Mouse (Mus musculus) embryonic facial prominence, embryonic 15.5 days (tissue): ENCODE data around the gene Wdr83. TPM values are rescaled to one million over a fixed set of nuclear protein-coding genes. Genes with fewer than 3 reads are reported as not detected.
A peak's percentile ranks its signal among the peaks of the same experiment; 100 is the strongest.

Source experiments
- ATAC-seq: fragments of 200-750 bp; cut with Nextera tagmentation; 2 replicates; pipeline ENCODE4 v1.8.0; 2017; ENCODE audit warnings: low read depth, moderate TSS enrichment; ENCODE audit not compliant: insufficient number of reproducible peaks, low FRiP score, low TSS enrichment
- H3K27ac ChIP-seq: fragments of 300-500 bp; sonication (generic); replicated peaks from 2 replicates; pipeline ENCODE4 v1.5.1; 2015; ENCODE audit warnings: mild to moderate bottlenecking, inconsistent platforms
- H3K27me3 ChIP-seq: fragments of 300-500 bp; sonication (generic); 2 replicates; pipeline ENCODE4 v1.6.1; 2015; ENCODE audit warnings: inconsistent platforms
- H3K36me3 ChIP-seq: fragments of 300-500 bp; sonication (generic); 2 replicates; pipeline ENCODE4 v1.6.1; 2015; ENCODE audit warnings: mild to moderate bottlenecking, inconsistent platforms
- H3K4me1 ChIP-seq: fragments of 300-500 bp; sonication (generic); 2 replicates; pipeline ENCODE4 v1.6.1; 2015; ENCODE audit warnings: inconsistent platforms
- H3K4me2 ChIP-seq: fragments of 300-500 bp; sonication (generic); replicated peaks from 2 replicates; pipeline ENCODE4 v1.6.1; 2015; ENCODE audit warnings: mild to moderate bottlenecking, inconsistent platforms
- H3K4me3 ChIP-seq: fragments of 300-500 bp; sonication (generic); replicated peaks from 2 replicates; pipeline ENCODE4 v1.5.1; 2015; ENCODE audit warnings: mild to moderate bottlenecking, inconsistent platforms
- H3K9ac ChIP-seq: fragments of 300-500 bp; sonication (generic); 2 replicates; pipeline ENCODE4 v1.6.1; 2015; ENCODE audit warnings: inconsistent platforms
- H3K9me3 ChIP-seq: fragments of 300-500 bp; sonication (generic); replicated peaks from 2 replicates; pipeline ENCODE4 v1.6.1; 2016; ENCODE audit warnings: inconsistent platforms
- WGBS: fragments of 180-500 bp; shearing (Covaris S2); methylation state at CpG from one replicate; pipeline ENCODE4 v1.1.7; 2015; 5-methylcytosine and 5-hydroxymethylcytosine counted together
- microRNA-seq: library from miRNA; unstranded; fragments of <30 nt; microRNA quantifications from one replicate; pipeline ENCODE4, GENCODE M21; 2016; ENCODE audit warnings: borderline number of aligned reads
- polyA plus RNA-seq: library from polyadenylated mRNA; unstranded; fragments of >200 nt; fragmentation: Nextera tagmentation; extraction: Ambion mirVana; gene quantifications from 2 replicates; pipeline ENCODE4 v1.2.1, GENCODE M21; 2015

The Wdr83 gene
- polyA plus RNA-seq, 1 experiment from 2014 or later = 43.7 TPM

DNA sequence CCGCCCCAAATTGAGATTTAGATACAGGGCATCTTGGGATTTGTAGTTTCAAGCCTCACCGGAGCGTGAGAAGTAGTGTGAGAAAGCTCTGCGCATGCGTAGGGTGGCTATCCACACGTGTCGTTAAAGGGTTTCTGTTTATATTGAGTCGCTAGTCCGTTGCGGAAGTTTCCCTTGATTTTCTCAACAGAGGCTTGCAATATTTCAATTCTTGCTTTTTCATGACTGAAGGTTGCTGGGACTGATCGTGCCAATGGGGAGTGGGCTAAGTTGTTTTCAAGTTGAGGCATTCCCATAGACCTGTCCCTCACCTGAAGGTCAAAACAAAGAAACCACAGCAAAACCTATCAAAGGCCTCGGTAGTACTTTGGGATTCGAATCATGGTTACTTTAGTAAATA is 46.3 kb downstream of the Wdr83 start:
- 3% methylated on average over 13 of the region's 13 CpGs for WGBS
- Histone ChIP-seq H3K4me3 (peak overlapping the region; percentile 82), H3K27me3 (no peaks in the 10 kb centered on the region), H3K36me3 (peaks cover 39% of the 10 kb centered on the region), H3K4me2 (peak overlapping the region; percentile 87), H3K9ac (0 out of 2 replicates have a peak overlapping the region, but pooled peaks have one; percentile 66), H3K27ac (peak overlapping the region; percentile 100), H3K4me1 (peaks cover 26% of the 10 kb centered on the region), H3K9me3 (no peaks in the 10 kb centered on the region)
- ATAC-seq = no peak

DNA sequence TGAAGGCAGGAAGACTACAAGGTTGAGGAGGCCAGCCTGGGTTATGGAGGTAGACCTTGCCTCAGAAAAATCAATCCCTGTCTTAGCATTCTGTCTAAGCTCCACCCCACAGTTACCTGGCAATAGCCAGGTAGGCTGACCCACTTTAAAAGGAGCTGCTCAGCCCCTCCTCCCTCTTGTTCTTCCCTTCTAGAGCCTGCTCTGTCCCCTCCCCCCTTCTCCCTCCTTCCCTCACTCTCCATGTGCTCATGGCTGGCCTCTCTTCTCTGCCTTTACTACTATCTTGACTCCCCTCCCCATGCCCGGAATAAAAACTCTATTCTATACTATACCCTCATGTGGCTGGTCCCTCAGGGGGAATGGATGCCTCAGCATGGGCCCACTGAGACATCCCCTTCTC is 47.2 kb downstream of the Wdr83 start:
- WGBS = 52% methylated on average over 1 of the region's 1 CpGs
- Histone ChIP-seq H3K27ac (0 out of 2 replicates have a peak overlapping the region, but pooled peaks have one; percentile 28), H3K9me3 (no peaks in the 10 kb centered on the region), H3K4me3 (no peak overlapping the region), H3K4me1 (peaks cover 27% of the 10 kb centered on the region), H3K9ac (no peak overlapping the region), H3K4me2 (no peak overlapping the region), H3K27me3 (no peaks in the 10 kb centered on the region), H3K36me3 (peaks cover 46% of the 10 kb centered on the region)
- ATAC-seq = no peak

DNA sequence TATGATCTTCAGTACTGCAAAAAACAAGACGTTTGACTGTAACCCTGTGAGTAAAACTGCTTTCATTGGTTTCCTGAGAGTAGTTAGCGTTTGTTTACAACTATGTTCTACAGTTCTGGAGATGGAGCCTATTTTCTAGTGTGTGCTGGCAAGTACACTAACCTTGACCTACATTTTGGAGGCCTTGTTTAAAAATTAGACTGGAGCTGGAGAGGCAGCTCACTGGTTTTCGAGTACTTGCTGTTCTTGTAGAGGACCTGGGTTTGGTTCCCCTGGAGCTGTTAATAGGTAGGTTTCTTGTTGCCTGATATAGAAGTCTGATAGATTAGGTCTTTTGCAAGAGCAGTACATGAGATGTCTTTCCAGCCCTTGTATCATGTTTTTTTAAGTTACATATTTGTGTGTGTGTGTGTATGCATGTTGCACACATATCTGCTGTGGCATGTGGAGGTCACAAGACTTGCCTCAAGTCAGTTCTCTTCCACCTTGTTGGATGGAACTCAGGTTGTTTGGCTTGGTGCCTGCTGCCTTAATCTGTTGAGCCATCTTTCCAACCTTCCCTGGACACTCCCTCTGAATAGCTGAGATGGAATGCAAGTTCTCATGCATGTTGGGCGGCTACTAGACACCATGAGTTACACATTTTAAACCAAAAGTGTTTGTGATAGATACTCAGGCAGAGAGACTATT is 48.3 kb downstream of the Wdr83 start:
- Histone ChIP-seq H3K36me3 (peaks cover 46% of the 10 kb centered on the region), H3K9me3 (no peaks in the 10 kb centered on the region), H3K9ac (no peak overlapping the region), H3K27ac (no peak overlapping the region), H3K4me1 (peaks cover 29% of the 10 kb centered on the region), H3K27me3 (no peaks in the 10 kb centered on the region), H3K4me3 (no peak overlapping the region), H3K4me2 (no peak overlapping the region)
- ATAC-seq = no peak
- 80% methylated on average over 4 of the region's 4 CpGs for WGBS

DNA sequence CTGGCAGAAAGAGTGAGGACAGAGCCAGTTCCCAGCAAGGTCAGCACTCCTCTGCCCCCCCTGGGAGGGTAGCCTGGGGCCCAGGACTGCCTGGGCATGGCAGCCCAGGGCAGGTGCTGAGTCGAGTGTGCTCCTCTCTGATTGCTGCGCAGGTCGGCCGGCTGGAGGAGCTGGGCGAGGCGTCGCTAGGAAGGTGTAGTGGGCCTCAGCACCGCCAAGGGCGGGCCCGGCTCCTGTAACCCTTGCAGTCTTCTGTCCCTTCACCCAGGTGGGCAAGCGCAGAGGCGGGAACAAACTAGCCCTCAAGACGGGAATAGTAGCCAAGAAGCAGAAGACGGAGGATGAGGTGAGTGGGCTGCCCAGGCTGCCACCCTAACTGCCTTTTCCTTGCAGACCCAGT is 51.8 kb downstream of the Wdr83 start:
- Histone ChIP-seq H3K4me1 (peaks cover 31% of the 10 kb centered on the region), H3K27ac (no peak overlapping the region), H3K9ac (no peak overlapping the region), H3K9me3 (no peaks in the 10 kb centered on the region), H3K4me2 (no peak overlapping the region), H3K4me3 (peak overlapping the region; percentile 98; the same call in 1 of the 2 replicates), H3K36me3 (peaks cover 46% of the 10 kb centered on the region), H3K27me3 (no peaks in the 10 kb centered on the region)
- ATAC-seq = no peak
- 85% methylated on average over 14 of the region's 14 CpGs for WGBS

DNA sequence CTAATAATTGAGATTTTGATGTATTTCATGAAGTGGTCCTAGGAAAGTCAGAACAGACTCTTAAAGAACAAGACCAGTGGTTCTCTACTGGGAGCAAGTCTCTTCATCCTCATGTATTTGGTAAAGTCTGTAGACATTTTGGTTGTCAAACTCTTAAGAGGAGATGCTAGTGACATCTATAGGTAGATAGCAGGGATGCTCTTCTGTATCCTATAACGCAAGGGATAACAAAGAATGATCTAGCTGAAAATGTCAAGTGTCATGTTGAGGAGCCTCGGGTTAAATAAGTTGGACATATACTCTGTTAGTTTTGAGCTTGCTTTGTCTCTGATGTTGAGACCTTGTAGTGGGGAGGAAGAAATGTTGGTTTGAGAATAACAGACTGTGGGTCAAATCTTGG is 53.2 kb downstream of the Wdr83 start:
- Histone ChIP-seq H3K36me3 (peaks cover 48% of the 10 kb centered on the region), H3K27me3 (no peaks in the 10 kb centered on the region), H3K4me1 (peaks cover 36% of the 10 kb centered on the region), H3K27ac (no peak overlapping the region), H3K9ac (peak overlapping the region; percentile 100), H3K4me3 (peak overlapping the region; percentile 98), H3K9me3 (no peaks in the 10 kb centered on the region), H3K4me2 (peak overlapping the region; percentile 88)
- WGBS = 19% methylated on average over 2 of the region's 2 CpGs
- no peak for ATAC-seq

DNA sequence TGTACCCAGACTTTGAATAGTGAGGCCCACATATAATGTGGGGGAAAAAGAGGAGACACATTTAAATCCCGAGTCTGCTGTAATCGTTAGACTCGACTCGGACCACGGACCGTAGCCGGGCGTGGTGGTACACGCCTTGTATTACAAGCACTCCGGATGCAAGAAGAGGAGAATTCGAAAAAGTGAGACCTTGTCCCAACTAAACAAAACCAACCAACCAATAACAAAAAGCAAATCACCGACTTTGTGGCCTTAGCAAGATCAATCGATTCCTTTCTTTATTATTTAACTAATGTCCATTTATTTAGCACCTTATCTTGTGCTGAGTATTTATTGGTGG is 53.6 kb downstream of the Wdr83 start:
- Histone ChIP-seq H3K27ac (peak overlapping the region; percentile 92), H3K4me1 (peaks cover 36% of the 10 kb centered on the region), H3K4me3 (peak overlapping the region; percentile 98), H3K4me2 (peak overlapping the region; percentile 88), H3K9me3 (no peaks in the 10 kb centered on the region), H3K27me3 (no peaks in the 10 kb centered on the region), H3K36me3 (peaks cover 46% of the 10 kb centered on the region), H3K9ac (peak overlapping the region; percentile 100)
- ATAC-seq = no peak
- under 1% methylated on average over 13 of the region's 13 CpGs for WGBS

DNA sequence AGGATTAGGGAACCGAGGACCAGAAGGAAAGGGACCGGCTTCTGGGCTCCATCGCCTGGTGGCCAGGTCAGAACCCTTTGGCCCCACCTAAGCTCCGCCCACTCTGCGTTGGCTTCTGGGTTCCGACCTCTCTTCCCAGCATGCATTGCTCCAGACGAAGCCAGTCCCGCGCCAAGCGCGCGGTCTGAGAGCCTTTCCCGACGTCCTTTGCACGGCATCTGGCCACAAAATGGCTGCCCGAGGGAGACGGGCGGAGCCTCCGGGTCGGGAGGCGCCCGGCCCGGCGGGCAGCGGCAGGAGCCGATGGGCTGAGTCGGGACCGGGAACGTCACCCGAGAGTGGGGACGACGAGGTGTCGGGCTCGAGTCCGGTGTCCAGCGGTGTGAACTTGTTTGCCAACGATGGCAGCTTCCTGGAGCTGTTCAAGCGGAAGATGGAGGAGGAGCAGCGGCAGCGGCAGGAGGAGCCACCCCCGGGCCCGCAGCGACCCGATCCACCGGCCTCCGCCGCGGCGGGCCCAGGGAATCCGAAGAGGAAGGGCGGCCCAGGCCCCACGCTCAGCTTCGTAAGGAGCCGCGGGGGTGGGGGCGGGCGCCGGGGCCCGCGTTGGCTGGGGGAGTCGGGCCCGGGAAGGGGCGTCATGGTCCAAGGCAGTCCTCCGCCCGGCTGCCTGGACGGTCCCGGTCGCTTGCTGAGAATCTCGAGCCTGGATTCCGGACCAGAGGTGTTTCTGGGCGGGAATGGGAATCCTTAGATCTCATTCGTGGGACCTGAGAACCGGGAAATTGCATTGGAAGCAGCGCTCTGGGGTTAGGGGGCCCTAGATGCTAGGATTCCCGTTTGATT is 54.2 kb downstream of the Wdr83 start, which contains the start of gene Trir:
TSS of gene Trir (plus strand) at position 154 of the 846 bp plus-strand sequence.
- peak; percentile 86 for ATAC-seq
- Histone ChIP-seq H3K4me1 (peaks cover 36% of the 10 kb centered on the region), H3K27ac (peak within 1 kb of the TSS; percentile 92), H3K4me2 (peak within 1 kb of the TSS; percentile 88), H3K4me3 (peak within 1 kb of the TSS; percentile 98), H3K9ac (peak within 1 kb of the TSS; percentile 100), H3K36me3 (peaks cover 46% of the 10 kb centered on the region), H3K9me3 (no peaks in the 10 kb centered on the region), H3K27me3 (no peaks in the 10 kb centered on the region)
- WGBS = under 1% methylated on average over 73 of the region's 75 CpGs

DNA sequence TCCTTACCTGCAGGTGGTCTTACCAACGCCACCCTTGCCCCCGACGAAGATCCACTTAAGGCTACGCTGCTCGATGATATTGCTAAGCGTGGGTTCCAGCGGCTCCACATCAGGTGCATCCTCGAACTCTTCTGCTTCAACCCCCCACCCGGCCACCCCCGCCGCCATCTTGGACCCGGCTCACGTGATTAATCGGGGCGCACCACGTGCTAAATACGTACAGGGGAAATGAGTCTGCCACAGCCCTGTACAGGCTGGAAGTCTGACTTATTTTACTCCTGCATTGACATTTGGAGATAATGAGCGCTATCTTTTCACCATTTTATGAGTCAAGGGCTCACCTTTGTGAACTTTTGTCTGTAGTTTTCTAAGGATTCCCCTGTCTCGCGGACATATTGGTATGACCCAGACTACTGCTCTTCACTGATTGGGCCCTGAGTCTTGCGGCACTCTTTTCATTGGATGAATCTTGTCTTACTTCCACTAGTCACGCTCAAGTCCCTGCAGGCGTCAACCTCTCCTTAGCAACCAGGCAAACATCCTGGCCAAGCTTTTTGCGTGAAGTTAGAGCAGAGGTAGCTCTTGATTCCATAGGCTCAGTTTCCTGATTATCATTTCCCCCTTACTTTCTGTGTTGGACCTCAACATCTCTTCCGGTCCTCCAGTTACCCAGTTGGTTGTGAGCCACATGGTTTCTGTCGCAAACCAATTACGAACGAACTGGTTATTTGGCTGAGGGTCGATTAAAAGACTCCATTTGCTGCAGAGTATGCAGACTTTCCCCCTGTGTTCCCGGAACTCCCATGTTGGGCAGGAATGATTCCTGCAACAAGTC is 55.8 kb downstream of the Wdr83 start, which contains the start of gene Asna1:
TSS of gene Asna1 (minus strand) at position 184 of the 835 bp plus-strand sequence.
- Histone ChIP-seq H3K9ac (peak within 1 kb of the TSS; percentile 75), H3K27ac (peak within 1 kb of the TSS; percentile 92), H3K9me3 (no peaks in the 10 kb centered on the region), H3K36me3 (peaks cover 44% of the 10 kb centered on the region), H3K4me1 (peaks cover 36% of the 10 kb centered on the region), H3K4me3 (peak within 1 kb of the TSS; percentile 98), H3K4me2 (peak within 1 kb of the TSS; percentile 88), H3K27me3 (no peaks in the 10 kb centered on the region)
- WGBS = 4% methylated on average over 30 of the region's 30 CpGs
- peak; percentile 90 for ATAC-seq

Small RNA genes within 50 kb of the gene (microRNA-seq; reads per million reads assigned to microRNA genes)
- 6.2 reads per million, percentile 24 among the genes with 10 or more reads in this experiment for gene Gm23388
- gene Mir7070 = not detected

Other genes starting within 250 kb of the Wdr83 start
- 46.5 TPM in 2 replicates for gene Gadd45gip1, start 249.8 kb downstream of the Wdr83 start, polyA plus RNA-seq
- 104 and 110 TPM in 2 replicates for gene Rad23a, start 240.6 kb downstream of the Wdr83 start, polyA plus RNA-seq
- 975 and 998 TPM in 2 replicates for gene Calr, start 234.4 kb downstream of the Wdr83 start, polyA plus RNA-seq
- gene Farsa, start 224.3 kb downstream of the Wdr83 start, polyA plus RNA-seq = 94.5 and 99.8 TPM in 2 replicates
- gene Syce2, start 209.2 kb downstream of the Wdr83 start, polyA plus RNA-seq = 68.0 and 72.9 TPM in 2 replicates
- 29.4 and 32.2 TPM in 2 replicates for gene Gcdh, start 187.4 kb downstream of the Wdr83 start, polyA plus RNA-seq
- gene Klf1, start 179.4 kb downstream of the Wdr83 start, polyA plus RNA-seq = 1.3 and 1.6 TPM in 2 replicates
- 20.0 and 22.4 TPM in 2 replicates for gene Dnase2a, start 172.7 kb downstream of the Wdr83 start, polyA plus RNA-seq
- gene Mast1, start 143.9 kb downstream of the Wdr83 start, polyA plus RNA-seq = 1.9 and 2.2 TPM in 2 replicates
- gene Rtbdn, start 134.3 kb downstream of the Wdr83 start, polyA plus RNA-seq = 0.27 TPM in 1 of 2 replicates, not detected in the other
- gene Gm49661, start 111.9 kb downstream of the Wdr83 start, polyA plus RNA-seq = not detected in 2 replicates
- gene Prdx2, start 111.7 kb downstream of the Wdr83 start, polyA plus RNA-seq = 705 and 717 TPM in 2 replicates
- 94.9 and 99.1 TPM in 2 replicates for gene Rnaseh2a, start 111.5 kb downstream of the Wdr83 start, polyA plus RNA-seq
- 38.0 and 40.5 TPM in 2 replicates for gene Junb, start 102.6 kb downstream of the Wdr83 start, polyA plus RNA-seq
- 27.2 and 30.6 TPM in 2 replicates for gene Hook2, start 90.7 kb downstream of the Wdr83 start, polyA plus RNA-seq
- gene Best2, start 66.8 kb downstream of the Wdr83 start, polyA plus RNA-seq = 0.93 and 2.0 TPM in 2 replicates
- gene Asna1, start 56.0 kb downstream of the Wdr83 start, polyA plus RNA-seq = 117 and 119 TPM in 2 replicates
- 114 and 117 TPM in 2 replicates for gene Trir, start 54.5 kb downstream of the Wdr83 start, polyA plus RNA-seq
- 31.4 and 32.9 TPM in 2 replicates for gene Tnpo2, start 44.4 kb downstream of the Wdr83 start, polyA plus RNA-seq
- gene Fbxw9, start 21.3 kb downstream of the Wdr83 start, polyA plus RNA-seq = 32.6 and 37.4 TPM in 2 replicates
- 0.65 and 0.88 TPM in 2 replicates for gene Gm5741, start 13.3 kb downstream of the Wdr83 start, polyA plus RNA-seq
- 53.0 and 57.9 TPM in 2 replicates for gene Dhps, start 9.5 kb downstream of the Wdr83 start, polyA plus RNA-seq
- gene Wdr83os, start 566 bp downstream of the Wdr83 start, polyA plus RNA-seq = 123 and 127 TPM in 2 replicates
- 35.7 and 39.5 TPM in 2 replicates for gene Man2b1, start 2.0 kb upstream of the Wdr83 start, polyA plus RNA-seq
- gene Zfp791, start 41.8 kb upstream of the Wdr83 start, polyA plus RNA-seq = 3.2 TPM in 2 replicates
- gene Cks1brt, start 70.6 kb upstream of the Wdr83 start, polyA plus RNA-seq = not detected in 2 replicates
- gene Olfr371, start 144.7 kb upstream of the Wdr83 start, polyA plus RNA-seq = not detected in 2 replicates
- 85.7 and 89.4 TPM in 2 replicates for gene Orc6, start 218.3 kb upstream of the Wdr83 start, polyA plus RNA-seq
- gene Vps35, start 218.5 kb upstream of the Wdr83 start, polyA plus RNA-seq = 120 and 128 TPM in 2 replicates